Mouse (Mus musculus) kidney, adult 2 months (tissue): ENCODE data around the gene Stat5a.

Source experiments
- CTCF ChIP-seq: fragments of 200-500 bp; conservative IDR thresholded peaks from 2 replicates; pipeline ENCODE4 v1.5.1; 2011; ENCODE audit warnings: low read depth, mild to moderate bottlenecking, control low read depth, low read length, moderate library complexity, mixed read lengths; ENCODE audit not compliant: insufficient read depth, insufficient read length
- POLR2A ChIP-seq: fragments of 200-500 bp; IDR thresholded peaks from one replicate; pipeline ENCODE4 v1.6.1; 2011; ENCODE audit warnings: low read depth, low read length, control low read depth

DNA sequence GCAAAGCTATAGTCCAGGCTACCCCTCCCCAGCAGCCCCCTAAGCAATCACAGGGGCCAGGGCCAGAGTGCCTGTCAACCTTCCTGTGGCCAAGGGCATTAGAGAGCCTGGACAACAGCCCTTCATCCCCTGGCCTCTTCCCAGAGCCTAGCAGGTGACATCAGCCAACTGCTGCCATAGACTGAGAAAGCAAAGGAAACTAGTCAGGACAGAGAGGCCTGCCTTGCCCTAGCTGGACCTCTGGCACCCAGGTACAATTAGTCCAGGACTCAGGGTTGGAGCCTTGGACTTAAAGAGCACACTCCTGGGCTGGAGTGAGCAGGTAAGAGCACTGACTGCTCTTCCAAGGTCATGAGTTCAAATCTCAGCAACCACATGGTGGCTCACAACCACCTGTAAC is 26.3 kb downstream of the Stat5a start:
- TF ChIP-seq POLR2A (no peak), CTCF (no peak)
